Mouse (Mus musculus): Measurements from ENCODE around the gene Shisa7. TPM values are rescaled to one million over a fixed set of nuclear protein-coding genes. Genes with fewer than 3 reads are reported as not detected.
"Not testable (repeated sequence)": the region's sequence is repeated elsewhere in the genome, so short reads cannot be mapped to it uniquely, and the experiment has no call there.

Gene Shisa7
- polyA plus RNA-seq (2015; fragmentation: Nextera tagmentation; extraction: Ambion mirVana): not detected in 2 replicates

GRCm38 (mm10) chr7:4844245-4844916 is at the start of gene Shisa7:
Shisa7 (minus strand) TSS chr7:4844696.
- peak within 1 kb of the TSS; percentile 19 for H3K4me3 ChIP-seq (replicated peaks)
- H3K4me2 ChIP-seq: peak within 1 kb of the TSS; percentile 38
- peaks cover 91% of the 10 kb centered on the region for H3K27me3 ChIP-seq
- DNase-seq (no peak), ATAC-seq (ENCODE audit: low read depth) (no peak)
- 0 out of 2 replicates have a peak, but pooled peaks cover 5% of the 10 kb centered on the region for H3K9me3 ChIP-seq (replicated peaks)
- no peaks in the 10 kb centered on the region for H3K36me3 ChIP-seq
- H3K9ac ChIP-seq: no peak within 1 kb of the TSS
- no peak within 1 kb of the TSS for H3K27ac ChIP-seq
- 5% methylated on average over 41 of the region's 41 CpGs for WGBS (ENCODE audit: insufficient replicate concordance)
- peaks cover 8% of the 10 kb centered on the region; the same call in 1 of the 2 replicates for H3K4me1 ChIP-seq (replicated peaks)

- Histone ChIP-seq H3K9ac (no peak overlapping the region), H3K36me3 (peaks cover 5% of the 10 kb centered on the region; the same call in 1 of the 2 replicates), H3K27ac (no peak overlapping the region), H3K4me3 (replicated peaks) (no peak overlapping the region), H3K9me3 (replicated peaks) (no peaks in the 10 kb centered on the region), H3K27me3 (no peaks in the 10 kb centered on the region), H3K4me1 (replicated peaks) (no peaks in the 10 kb centered on the region), H3K4me2 (no peak overlapping the region)
- DNase-seq: no peak
- no peak for ATAC-seq (ENCODE audit: low read depth)
- WGBS (ENCODE audit: insufficient replicate concordance): 75% methylated on average over 4 of the region's 4 CpGs
Measured at GRCm38 (mm10) chr7:4886680-4887079, 42.2 kb upstream of the Shisa7 start.

DNA sequence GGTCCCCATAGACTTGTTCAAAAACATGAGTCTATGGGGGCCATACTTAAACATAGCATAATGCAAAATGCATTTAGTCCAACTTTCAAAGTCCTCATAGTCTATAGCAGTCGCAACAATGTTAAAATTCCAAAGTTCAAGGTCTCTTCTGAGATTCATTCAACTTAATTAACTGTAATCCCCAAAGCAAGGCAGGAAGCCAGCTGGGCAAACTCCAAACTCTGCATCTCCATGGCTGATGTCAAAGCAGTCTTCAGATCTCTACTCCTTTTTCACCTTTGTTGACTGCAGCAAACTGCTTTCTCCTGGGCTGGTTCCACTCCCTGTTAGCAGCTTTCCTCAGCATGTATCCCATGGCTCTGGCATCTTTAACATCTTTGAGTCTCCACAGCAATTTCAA is 34.5 kb upstream of the Shisa7 start:
- not testable (repeated sequence) for H3K4me3 ChIP-seq (replicated peaks); H3K27me3 ChIP-seq; H3K4me2 ChIP-seq; H3K9ac ChIP-seq; DNase-seq; H3K27ac ChIP-seq; H3K36me3 ChIP-seq; H3K9me3 ChIP-seq (replicated peaks); ATAC-seq (ENCODE audit: low read depth)
- H3K4me1 ChIP-seq (replicated peaks): peaks cover 30% of the 10 kb centered on the region
- WGBS (ENCODE audit: insufficient replicate concordance): 89% methylated on average over 1 of the region's 1 CpGs

GRCm38 (mm10) chr7:4878186-4878585 is 33.7 kb upstream of the Shisa7 start:
- no peak for ATAC-seq (ENCODE audit: low read depth)
- Histone ChIP-seq H3K4me2 (peak overlapping the region; percentile 84), H3K36me3 (peaks cover 5% of the 10 kb centered on the region; the same call in 1 of the 2 replicates), H3K27ac (peak overlapping the region; percentile 11; the same call in 1 of the 2 replicates), H3K4me1 (replicated peaks) (peaks cover 30% of the 10 kb centered on the region), H3K9ac (peak overlapping the region; percentile 65), H3K9me3 (replicated peaks) (no peaks in the 10 kb centered on the region), H3K4me3 (replicated peaks) (peak overlapping the region; percentile 62), H3K27me3 (no peaks in the 10 kb centered on the region)
- no peak for DNase-seq

GRCm38 (mm10) chr7:4877226-4877625 is 32.7 kb upstream of the Shisa7 start:
- Histone ChIP-seq H3K4me3 (replicated peaks) (peak overlapping the region; percentile 62), H3K36me3 (peaks cover 4% of the 10 kb centered on the region; the same call in 1 of the 2 replicates), H3K27ac (peak overlapping the region; percentile 59), H3K9me3 (replicated peaks) (no peaks in the 10 kb centered on the region), H3K4me2 (peak overlapping the region; percentile 84), H3K9ac (peak overlapping the region; percentile 65), H3K4me1 (replicated peaks) (peaks cover 30% of the 10 kb centered on the region), H3K27me3 (no peaks in the 10 kb centered on the region)
- ATAC-seq (ENCODE audit: low read depth) (peak; percentile 13), DNase-seq (no peak)
- WGBS (ENCODE audit: insufficient replicate concordance): 10% methylated on average over 11 of the region's 11 CpGs

DNA sequence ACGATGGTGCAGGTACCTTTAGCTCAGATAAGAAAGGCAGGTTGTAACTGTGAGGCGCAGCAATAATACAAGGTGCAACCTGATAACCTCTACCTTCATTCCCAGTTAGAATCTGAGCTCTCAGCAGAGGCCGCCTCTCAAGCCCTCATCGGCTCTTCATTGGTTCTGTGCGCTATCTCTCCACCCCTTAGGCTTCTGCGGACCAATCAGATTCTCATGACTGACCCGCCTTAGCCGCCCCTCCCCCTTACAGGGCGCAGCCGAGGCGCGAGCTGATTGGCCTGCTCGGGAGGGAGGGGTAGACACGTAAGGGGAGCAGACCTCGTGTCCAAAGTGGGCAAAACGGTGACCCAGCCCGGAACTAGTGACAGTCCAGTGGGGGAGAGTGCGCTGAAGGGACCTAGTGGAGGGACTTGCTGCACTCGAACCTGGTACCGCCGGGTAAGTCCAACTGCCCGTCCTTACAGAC is 32.3 kb upstream of the Shisa7 start, which contains the start of gene Isoc2a:
TSS of gene Isoc2a (plus strand) at position 401 of the 469 bp plus-strand sequence.
- peak within 1 kb of the TSS; percentile 67 for H3K27ac ChIP-seq
- H3K36me3 ChIP-seq: no peaks in the 10 kb centered on the region
- H3K4me1 ChIP-seq (replicated peaks): peaks cover 30% of the 10 kb centered on the region
- no peaks in the 10 kb centered on the region for H3K27me3 ChIP-seq
- H3K4me3 ChIP-seq (replicated peaks): peak within 1 kb of the TSS; percentile 62
- H3K9me3 ChIP-seq (replicated peaks): no peaks in the 10 kb centered on the region
- peak within 1 kb of the TSS; percentile 84 for H3K4me2 ChIP-seq
- H3K9ac ChIP-seq: peak within 1 kb of the TSS; percentile 65
- DNase-seq: peak; percentile 93
- ATAC-seq (ENCODE audit: low read depth): peak; percentile 98
- WGBS (ENCODE audit: insufficient replicate concordance): 0% methylated on average over 22 of the region's 22 CpGs

DNA sequence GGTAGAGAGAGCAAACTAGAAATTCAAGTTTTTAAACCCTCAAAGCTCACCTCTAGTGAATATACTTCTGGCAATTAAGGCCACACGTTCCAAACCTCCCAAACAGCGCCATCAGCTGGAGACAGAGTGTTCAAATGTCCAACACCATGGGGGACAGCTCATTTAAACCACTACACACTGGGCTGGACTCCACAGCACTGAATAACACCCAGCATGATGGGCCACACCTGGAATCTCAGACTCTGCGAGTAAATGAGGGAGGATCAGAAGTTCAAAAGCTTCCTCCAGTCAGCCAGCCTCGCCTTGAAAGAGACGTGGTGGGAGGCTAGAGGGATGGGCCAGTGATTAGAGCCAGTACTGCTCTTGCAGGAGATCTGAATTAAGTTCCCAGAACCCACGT is 25.6 kb upstream of the Shisa7 start, which contains the start of gene Isoc2b:
TSS of gene Isoc2b (minus strand) at position 126 of the 400 bp plus-strand sequence.
- H3K4me3 ChIP-seq (replicated peaks): no peak within 1 kb of the TSS
- H3K4me1 ChIP-seq (replicated peaks): peaks cover 15% of the 10 kb centered on the region
- no peaks in the 10 kb centered on the region for H3K9me3 ChIP-seq (replicated peaks)
- no peak within 1 kb of the TSS for H3K27ac ChIP-seq
- H3K4me2 ChIP-seq: no peak within 1 kb of the TSS
- no peaks in the 10 kb centered on the region for H3K27me3 ChIP-seq
- 46% methylated on average over 6 of the region's 6 CpGs for WGBS (ENCODE audit: insufficient replicate concordance)
- no peak for DNase-seq
- no peak for ATAC-seq (ENCODE audit: low read depth)
- no peak within 1 kb of the TSS for H3K9ac ChIP-seq
- H3K36me3 ChIP-seq: no peaks in the 10 kb centered on the region

DNA sequence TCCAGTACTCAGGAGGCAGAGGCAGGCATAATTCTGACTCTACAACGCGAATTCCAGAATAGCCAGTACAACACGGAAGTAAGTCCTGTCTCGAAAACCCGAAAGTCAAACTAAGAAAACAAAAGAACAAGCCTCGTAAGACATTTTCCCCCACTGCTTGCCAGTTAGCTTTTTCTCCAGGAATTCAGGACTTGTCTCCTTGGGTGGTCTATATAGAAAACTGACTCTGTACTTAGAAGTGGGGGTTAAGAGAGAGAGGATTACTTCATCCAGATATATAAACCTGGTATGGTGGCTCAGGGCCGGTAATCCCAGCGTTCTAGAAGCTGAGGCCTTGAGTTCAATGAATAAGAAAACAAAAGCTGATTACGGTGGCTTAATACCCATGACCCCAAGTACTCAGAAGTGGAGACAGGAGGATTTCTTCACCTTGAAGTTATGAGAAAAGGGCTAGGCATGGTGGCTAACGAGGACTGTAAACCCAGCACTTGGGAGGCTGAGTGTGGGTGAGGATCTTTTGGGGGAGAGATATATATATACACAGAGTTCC is 22.2 kb upstream of the Shisa7 start:
- peak overlapping the region; percentile 78 for H3K9ac ChIP-seq
- 34% methylated on average over 10 of the region's 10 CpGs for WGBS (ENCODE audit: insufficient replicate concordance)
- no peak for ATAC-seq (ENCODE audit: low read depth)

DNA sequence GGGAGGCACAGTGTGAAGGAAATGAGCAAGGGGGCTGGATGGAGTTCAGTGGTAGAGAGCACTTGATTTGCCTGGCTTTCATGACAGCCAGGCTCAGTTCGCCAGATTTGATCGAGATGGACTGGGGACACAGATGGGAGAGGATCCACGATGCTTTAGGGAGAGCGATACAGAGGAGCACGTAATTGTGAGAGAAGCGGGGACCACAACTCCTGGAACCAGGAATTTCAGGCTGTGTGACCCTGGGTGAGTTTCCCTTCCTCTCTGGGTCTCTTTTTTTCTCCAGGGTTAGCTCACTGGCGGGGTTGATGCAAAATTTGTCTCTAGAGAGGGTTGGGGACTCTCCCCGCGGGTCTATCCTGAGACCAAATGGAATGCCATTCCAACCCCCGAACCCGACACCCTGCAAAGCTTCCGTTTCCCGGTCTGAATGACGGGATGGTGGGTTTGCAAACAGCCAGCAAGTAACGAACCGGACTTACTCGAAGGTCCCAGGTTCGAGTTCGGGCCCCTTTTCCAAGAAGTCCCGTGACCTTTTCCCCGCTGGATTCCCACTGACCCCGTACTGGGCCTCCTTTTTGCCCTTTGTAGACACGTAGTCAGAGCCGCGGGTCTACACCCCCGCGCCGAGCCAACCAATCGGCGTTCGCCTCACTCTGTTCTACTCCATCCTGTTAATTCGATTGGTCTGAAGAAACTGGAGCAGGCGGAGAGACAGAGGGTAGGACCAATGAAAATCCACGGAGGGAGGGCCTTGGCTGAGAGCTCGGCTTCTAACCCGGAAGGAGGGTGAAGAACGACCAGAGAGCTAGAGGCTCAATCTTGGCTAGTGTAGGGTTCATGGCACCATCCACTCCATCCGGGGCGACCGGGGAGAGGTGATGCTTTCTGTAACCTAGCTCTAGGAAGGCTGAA is 21.3 kb upstream of the Shisa7 start:
- Histone ChIP-seq H3K9ac (peak overlapping the region; percentile 81), H3K4me3 (replicated peaks) (peak overlapping the region; percentile 73), H3K27me3 (no peaks in the 10 kb centered on the region), H3K9me3 (replicated peaks) (no peaks in the 10 kb centered on the region), H3K4me1 (replicated peaks) (peaks cover 20% of the 10 kb centered on the region), H3K27ac (peak overlapping the region; percentile 59), H3K36me3 (no peaks in the 10 kb centered on the region), H3K4me2 (peak overlapping the region; percentile 83)
- WGBS (ENCODE audit: insufficient replicate concordance): 4% methylated on average over 40 of the region's 40 CpGs
- DNase-seq: peak; percentile 96
- peak; percentile 99 for ATAC-seq (ENCODE audit: low read depth)

More for the DNA sequence above, 22.2 kb upstream of the Shisa7 start:
- H3K27ac ChIP-seq: peak overlapping the region; percentile 59
- no peaks in the 10 kb centered on the region for H3K9me3 ChIP-seq (replicated peaks)
- no peaks in the 10 kb centered on the region for H3K27me3 ChIP-seq
- peak overlapping the region; percentile 73 for H3K4me3 ChIP-seq (replicated peaks)
- H3K36me3 ChIP-seq: no peaks in the 10 kb centered on the region
- peak overlapping the region; percentile 83 for H3K4me2 ChIP-seq
- DNase-seq: no peak
- H3K4me1 ChIP-seq (replicated peaks): peaks cover 20% of the 10 kb centered on the region

GRCm38 (mm10) chr7:4865090-4865489 is 20.6 kb upstream of the Shisa7 start:
- H3K9me3 ChIP-seq (replicated peaks): no peaks in the 10 kb centered on the region
- peak; percentile 29 for ATAC-seq (ENCODE audit: low read depth)
- 52% methylated on average over 5 of the region's 5 CpGs for WGBS (ENCODE audit: insufficient replicate concordance)

More at GRCm38 (mm10) chr7:4865090-4865489, 20.6 kb upstream of the Shisa7 start:
- no peaks in the 10 kb centered on the region for H3K36me3 ChIP-seq
- peak; percentile 56 for DNase-seq
- H3K27me3 ChIP-seq: no peaks in the 10 kb centered on the region
- H3K9ac ChIP-seq: peak overlapping the region; percentile 81; the same call in 1 of the 2 replicates
- peak overlapping the region; percentile 73 for H3K4me3 ChIP-seq (replicated peaks)
- H3K4me2 ChIP-seq: peak overlapping the region; percentile 83
- peaks cover 20% of the 10 kb centered on the region for H3K4me1 ChIP-seq (replicated peaks)
- peak overlapping the region; percentile 54 for H3K27ac ChIP-seq
